ENCODE assay signal across 8 mouse cellular contexts in genomic region chr3:50905274-50905992, GRCm38 (mm10).
A peak's percentile ranks its signal among the peaks of the same experiment; 100 is the strongest.
DNase-seq lines count a peak whose midpoint lies in the region; ATAC-seq and TF ChIP-seq lines count a peak whose summit lies in the region.

No protein-coding gene starts in this region.

- H3K36me3 ChIP-seq in forebrain, embryonic 15.5 days: no peaks in the 10 kb centered on the region
- H3K36me3 ChIP-seq in kidney, postnatal 0 days (ENCODE audit: insufficient read depth, low read length): no peaks in the 10 kb centered on the region
- no peaks in the 10 kb centered on the region for H3K36me3 ChIP-seq in megakaryocyte, embryonic 14.5 days (replicated peaks; ENCODE audit: low read length)

- peak overlapping the region; percentile 25 for H3K4me3 ChIP-seq in left cerebral cortex, adult 2 months
- H3K4me3 ChIP-seq in forebrain, embryonic 15.5 days: peak overlapping the region; percentile 12; the same call in 1 of the 2 replicates
- H3K4me3 ChIP-seq in kidney, postnatal 0 days (replicated peaks; ENCODE audit: low read depth, low read length): peak overlapping the region; percentile 30; the same call in 1 of the 2 replicates
- H3K4me3 ChIP-seq in megakaryocyte, embryonic 14.5 days (replicated peaks): peak overlapping the region; percentile 88

- WGBS in forebrain, embryonic 15.5 days: 11% methylated on average over 16 of the region's 16 CpGs
- 15% methylated on average over 16 of the region's 16 CpGs for WGBS in kidney, postnatal 0 days

- 0 out of 2 replicates have a peak overlapping the region, but pooled peaks have one; percentile 8 for H3K9ac ChIP-seq in forebrain, embryonic 15.5 days (replicated peaks)
- no peak overlapping the region for H3K9ac ChIP-seq in kidney, postnatal 0 days (ENCODE audit: low read depth, low read length)

- no peaks in the 10 kb centered on the region for H3K9me3 ChIP-seq in forebrain, embryonic 15.5 days
- H3K9me3 ChIP-seq in kidney, postnatal 0 days (replicated peaks; ENCODE audit: low read length): no peaks in the 10 kb centered on the region
- no peaks in the 10 kb centered on the region for H3K9me3 ChIP-seq in megakaryocyte, embryonic 14.5 days

- peaks cover 22% of the 10 kb centered on the region for H3K4me1 ChIP-seq in forebrain, embryonic 15.5 days
- peaks cover 6% of the 10 kb centered on the region; the same call in 1 of the 2 replicates for H3K4me1 ChIP-seq in kidney, postnatal 0 days (replicated peaks; ENCODE audit: insufficient read depth, low read length)
- H3K4me1 ChIP-seq in megakaryocyte, embryonic 14.5 days: peaks cover 15% of the 10 kb centered on the region

- DNase-seq in left cerebral cortex, adult 2 months (ENCODE audit: extremely low spot score in 1 of 2, low spot score in 2 of 2): no peak
- DNase-seq in left cerebral cortex, postnatal 14 days (ENCODE audit: low spot score in 2 of 2): no peak
- DNase-seq in kidney, postnatal 0 days (ENCODE audit: low spot score): peak; percentile 36
- DNase-seq in urinary bladder, postnatal 36 days (ENCODE audit: low spot score in 2 of 2): peak; percentile 14 to 18
- DNase-seq in layer of hippocampus, postnatal 14 days (ENCODE audit: low spot score in 2 of 2): no peak

- peak overlapping the region; percentile 49 for H3K4me2 ChIP-seq in forebrain, embryonic 15.5 days (replicated peaks)
- H3K4me2 ChIP-seq in kidney, postnatal 0 days (ENCODE audit: low read length): peak overlapping the region; percentile 61

- peak; percentile 30; the same call in 1 of the 2 replicates for ATAC-seq in forebrain, embryonic 15.5 days (replicated peaks)
- peak; percentile 65 for ATAC-seq in kidney, postnatal 0 days (replicated peaks; ENCODE audit: low FRiP score, low read depth)
- no peak for ATAC-seq in megakaryocyte progenitor cell, adult 5-6 weeks (replicated peaks; ENCODE audit: poor library complexity)

- H3K27ac ChIP-seq in left cerebral cortex, adult 2 months: peak overlapping the region; percentile 72; the same call in 1 of the 2 replicates
- H3K27ac ChIP-seq in forebrain, embryonic 15.5 days (replicated peaks): peak overlapping the region; percentile 61
- peak overlapping the region; percentile 44; the same call in 1 of the 2 replicates for H3K27ac ChIP-seq in kidney, postnatal 0 days

- TF ChIP-seq CTCF in left cerebral cortex, adult 2 months (IDR thresholded peaks at IDR 0.05): no peak
- TF ChIP-seq CTCF in kidney, postnatal 0 days (IDR thresholded peaks at IDR 0.05; ENCODE audit: low read depth): no peak

- H3K27me3 ChIP-seq in forebrain, embryonic 15.5 days: no peaks in the 10 kb centered on the region
- H3K27me3 ChIP-seq in kidney, postnatal 0 days (ENCODE audit: insufficient read depth, low read length): no peaks in the 10 kb centered on the region
- peaks cover 2% of the 10 kb centered on the region for H3K27me3 ChIP-seq in megakaryocyte, embryonic 14.5 days (replicated peaks)

- intact Hi-C loops in left cerebral cortex, adult 2 months (cut with DNase I): loop anchor here (5.0 to 10.0 kb wide), 5 partner anchors 217 to 1813 kb away; partner anchors contain the start of gene Pcdh18
- intact Hi-C loops in left cerebral cortex, postnatal 14 days (cut with DNase I): loop anchor here (5.0 to 10.0 kb wide), 3 partner anchors 523 to 1811 kb away; no protein-coding TSS in a partner anchor

Comparison
In these comparisons a context has a peak if more than half of its experiments do, and no peak if none do; other contexts are left out.
1. DNase-seq: peak in kidney, postnatal 0 days (single experiment) and urinary bladder, postnatal 36 days (2 of 2); none in left cerebral cortex, adult 2 months (0 of 2), left cerebral cortex, postnatal 14 days (0 of 2) and layer of hippocampus, postnatal 14 days (0 of 2).
2. H3K4me3 ChIP-seq: peak in every context shown above with its lines; median percentile 88 in megakaryocyte, embryonic 14.5 days; 30 in kidney, postnatal 0 days; 25 in left cerebral cortex, adult 2 months; 12 in forebrain, embryonic 15.5 days.
3. Peak in every context shown above with its lines, with median percentiles within 50 percentile points of each other: H3K27ac ChIP-seq.